Mouse (Mus musculus): ENCODE measurements around the gene Pde3a. TPM values are rescaled to one million over a fixed set of nuclear protein-coding genes. Genes with fewer than 3 reads are reported as not detected.

Pde3a gene
- polyA plus RNA-seq, 1 experiment from 2014 or later = 5.5 TPM

GRCm38 (mm10) chr6:141367037-141367436 lies 118.0 kb downstream of the Pde3a start:
- no peak for ATAC-seq (ENCODE audit: insufficient number of reproducible peaks, insufficient read depth, low FRiP score, low TSS enrichment, low read depth)
- peaks cover 5% of the 10 kb centered on the region for H3K4me1 ChIP-seq (replicated peaks)
- H3K9ac ChIP-seq (replicated peaks) = no peak overlapping the region
- no peaks in the 10 kb centered on the region for H3K36me3 ChIP-seq
- WGBS = 27% methylated on average over 5 of the region's 5 CpGs
- no peaks in the 10 kb centered on the region for H3K27me3 ChIP-seq
- H3K27ac ChIP-seq = peak overlapping the region; percentile 41; the same call in 1 of the 2 replicates
- no peak overlapping the region for H3K4me2 ChIP-seq
- H3K9me3 ChIP-seq = no peaks in the 10 kb centered on the region
- no peak overlapping the region for H3K4me3 ChIP-seq (replicated peaks)

- Histone ChIP-seq H3K4me3 (replicated peaks) (no peak overlapping the region), H3K27me3 (no peaks in the 10 kb centered on the region), H3K9me3 (no peaks in the 10 kb centered on the region), H3K36me3 (no peaks in the 10 kb centered on the region), H3K4me1 (replicated peaks) (no peaks in the 10 kb centered on the region), H3K9ac (replicated peaks) (no peak overlapping the region), H3K4me2 (no peak overlapping the region), H3K27ac (no peak overlapping the region)
- no peak for ATAC-seq (ENCODE audit: insufficient number of reproducible peaks, insufficient read depth, low FRiP score, low TSS enrichment, low read depth)
- WGBS = 46% methylated on average over 2 of the region's 2 CpGs
These were observed 123.6 kb downstream of the Pde3a start for GRCm38 (mm10) chr6:141372697-141373096.

GRCm38 (mm10) chr6:141374469-141375057 lies 125.5 kb downstream of the Pde3a start:
- WGBS = 76% methylated on average over 2 of the region's 2 CpGs
- Histone ChIP-seq H3K36me3 (no peaks in the 10 kb centered on the region), H3K4me1 (replicated peaks) (no peaks in the 10 kb centered on the region), H3K9me3 (no peaks in the 10 kb centered on the region), H3K4me3 (replicated peaks) (no peak overlapping the region), H3K9ac (replicated peaks) (no peak overlapping the region), H3K27me3 (no peaks in the 10 kb centered on the region), H3K27ac (no peak overlapping the region), H3K4me2 (no peak overlapping the region)
- ATAC-seq (ENCODE audit: insufficient number of reproducible peaks, insufficient read depth, low FRiP score, low TSS enrichment, low read depth) = no peak

- H3K4me3 ChIP-seq (replicated peaks) = no peak overlapping the region
- no peak overlapping the region for H3K27ac ChIP-seq
- no peaks in the 10 kb centered on the region for H3K4me1 ChIP-seq (replicated peaks)
- H3K36me3 ChIP-seq = no peaks in the 10 kb centered on the region
- no peaks in the 10 kb centered on the region for H3K9me3 ChIP-seq
- WGBS = 73% methylated on average over 4 of the region's 4 CpGs
- no peak overlapping the region for H3K4me2 ChIP-seq
- ATAC-seq (ENCODE audit: insufficient number of reproducible peaks, insufficient read depth, low FRiP score, low TSS enrichment, low read depth) = no peak
- H3K9ac ChIP-seq (replicated peaks) = no peak overlapping the region
- no peaks in the 10 kb centered on the region for H3K27me3 ChIP-seq
These were observed 126.1 kb downstream of the Pde3a start for GRCm38 (mm10) chr6:141375155-141375554.

- 18% methylated on average over 12 of the region's 12 CpGs for WGBS
- no peak overlapping the region for H3K4me3 ChIP-seq (replicated peaks)
- peak overlapping the region; percentile 32; the same call in 1 of the 2 replicates for H3K27ac ChIP-seq
- peaks cover 21% of the 10 kb centered on the region for H3K4me1 ChIP-seq (replicated peaks)
- no peaks in the 10 kb centered on the region for H3K36me3 ChIP-seq
- no peak overlapping the region for H3K9ac ChIP-seq (replicated peaks)
- peak overlapping the region; percentile 43 for H3K4me2 ChIP-seq
- no peaks in the 10 kb centered on the region for H3K27me3 ChIP-seq
- H3K9me3 ChIP-seq = no peaks in the 10 kb centered on the region
- ATAC-seq (ENCODE audit: insufficient number of reproducible peaks, insufficient read depth, low FRiP score, low TSS enrichment, low read depth) = peak; percentile 74
These were observed 131.9 kb downstream of the Pde3a start for GRCm38 (mm10) chr6:141380927-141381326.

- peak overlapping the region; percentile 43 for H3K4me2 ChIP-seq
- H3K4me3 ChIP-seq (replicated peaks) = no peak overlapping the region
- no peaks in the 10 kb centered on the region for H3K27me3 ChIP-seq
- no peak overlapping the region for H3K9ac ChIP-seq (replicated peaks)
- no peaks in the 10 kb centered on the region for H3K9me3 ChIP-seq
- peak; percentile 74 for ATAC-seq (ENCODE audit: insufficient number of reproducible peaks, insufficient read depth, low FRiP score, low TSS enrichment, low read depth)
- peaks cover 21% of the 10 kb centered on the region for H3K4me1 ChIP-seq (replicated peaks)
- no peaks in the 10 kb centered on the region for H3K36me3 ChIP-seq
- WGBS = 19% methylated on average over 8 of the region's 8 CpGs
- H3K27ac ChIP-seq = peak overlapping the region; percentile 32; the same call in 1 of the 2 replicates
These were observed 132.4 kb downstream of the Pde3a start for GRCm38 (mm10) chr6:141381473-141381872.

- H3K36me3 ChIP-seq = no peaks in the 10 kb centered on the region
- peaks cover 21% of the 10 kb centered on the region for H3K4me1 ChIP-seq (replicated peaks)
- H3K9ac ChIP-seq (replicated peaks) = no peak overlapping the region
- H3K9me3 ChIP-seq = no peaks in the 10 kb centered on the region
- H3K4me3 ChIP-seq (replicated peaks) = no peak overlapping the region
- 0 out of 2 replicates have a peak overlapping the region, but pooled peaks have one; percentile 43 for H3K4me2 ChIP-seq
- ATAC-seq (ENCODE audit: insufficient number of reproducible peaks, insufficient read depth, low FRiP score, low TSS enrichment, low read depth) = no peak
- WGBS = 83% methylated on average over 4 of the region's 4 CpGs
- peak overlapping the region; percentile 32; the same call in 1 of the 2 replicates for H3K27ac ChIP-seq
- H3K27me3 ChIP-seq = no peaks in the 10 kb centered on the region
These were observed 132.9 kb downstream of the Pde3a start for GRCm38 (mm10) chr6:141381881-141382370.

- no peaks in the 10 kb centered on the region for H3K9me3 ChIP-seq
- no peaks in the 10 kb centered on the region for H3K27me3 ChIP-seq
- ATAC-seq (ENCODE audit: insufficient number of reproducible peaks, insufficient read depth, low FRiP score, low TSS enrichment, low read depth) = no peak
- 83% methylated on average over 5 of the region's 5 CpGs for WGBS
- no peak overlapping the region for H3K4me3 ChIP-seq (replicated peaks)
- no peak overlapping the region for H3K27ac ChIP-seq
- H3K9ac ChIP-seq (replicated peaks) = no peak overlapping the region
- no peaks in the 10 kb centered on the region for H3K4me1 ChIP-seq (replicated peaks)
- H3K36me3 ChIP-seq = no peaks in the 10 kb centered on the region
- H3K4me2 ChIP-seq = no peak overlapping the region
These were observed 139.0 kb downstream of the Pde3a start for GRCm38 (mm10) chr6:141388104-141388503.

- WGBS = 82% methylated on average over 3 of the region's 3 CpGs
These were observed 146.9 kb downstream of the Pde3a start for GRCm38 (mm10) chr6:141395926-141396325.

GRCm38 (mm10) chr6:141399411-141399810 lies 150.3 kb downstream of the Pde3a start:
- Histone ChIP-seq H3K4me3 (replicated peaks) (no peak overlapping the region), H3K4me2 (no peak overlapping the region), H3K9ac (replicated peaks) (no peak overlapping the region), H3K4me1 (replicated peaks) (no peaks in the 10 kb centered on the region), H3K9me3 (no peaks in the 10 kb centered on the region), H3K27me3 (no peaks in the 10 kb centered on the region), H3K27ac (no peak overlapping the region), H3K36me3 (no peaks in the 10 kb centered on the region)
- 72% methylated on average over 4 of the region's 4 CpGs for WGBS
- ATAC-seq (ENCODE audit: insufficient number of reproducible peaks, insufficient read depth, low FRiP score, low TSS enrichment, low read depth) = no peak

More at GRCm38 (mm10) chr6:141395926-141396325, 146.9 kb downstream of the Pde3a start:
- H3K27me3 ChIP-seq = no peaks in the 10 kb centered on the region
- H3K4me1 ChIP-seq (replicated peaks) = no peaks in the 10 kb centered on the region
- H3K36me3 ChIP-seq = no peaks in the 10 kb centered on the region
- H3K27ac ChIP-seq = no peak overlapping the region
- H3K9ac ChIP-seq (replicated peaks) = no peak overlapping the region
- no peaks in the 10 kb centered on the region for H3K9me3 ChIP-seq
- no peak overlapping the region for H3K4me3 ChIP-seq (replicated peaks)
- ATAC-seq (ENCODE audit: insufficient number of reproducible peaks, insufficient read depth, low FRiP score, low TSS enrichment, low read depth) = no peak
- H3K4me2 ChIP-seq = no peak overlapping the region

- Histone ChIP-seq H3K36me3 (no peaks in the 10 kb centered on the region), H3K27me3 (no peaks in the 10 kb centered on the region), H3K9me3 (no peaks in the 10 kb centered on the region), H3K9ac (replicated peaks) (no peak overlapping the region), H3K27ac (no peak overlapping the region), H3K4me3 (replicated peaks) (no peak overlapping the region), H3K4me1 (replicated peaks) (0 out of 2 replicates have a peak, but pooled peaks cover 5% of the 10 kb centered on the region), H3K4me2 (no peak overlapping the region)
- WGBS = 48% methylated on average over 2 of the region's 2 CpGs
- ATAC-seq (ENCODE audit: insufficient number of reproducible peaks, insufficient read depth, low FRiP score, low TSS enrichment, low read depth) = no peak
These were observed 154.9 kb downstream of the Pde3a start for GRCm38 (mm10) chr6:141403943-141404342.

- H3K9ac ChIP-seq (replicated peaks) = no peak overlapping the region
- H3K4me2 ChIP-seq = no peak overlapping the region
- H3K4me1 ChIP-seq (replicated peaks) = 0 out of 2 replicates have a peak, but pooled peaks cover 5% of the 10 kb centered on the region
- H3K27me3 ChIP-seq = no peaks in the 10 kb centered on the region
- no peaks in the 10 kb centered on the region for H3K36me3 ChIP-seq
- H3K9me3 ChIP-seq = no peaks in the 10 kb centered on the region
- 72% methylated on average over 7 of the region's 7 CpGs for WGBS
- no peak overlapping the region for H3K27ac ChIP-seq
- no peak for ATAC-seq (ENCODE audit: insufficient number of reproducible peaks, insufficient read depth, low FRiP score, low TSS enrichment, low read depth)
- no peak overlapping the region for H3K4me3 ChIP-seq (replicated peaks)
These were observed 155.6 kb downstream of the Pde3a start for GRCm38 (mm10) chr6:141404649-141405048.
